Mouse (Mus musculus): ENCODE data around the gene Cracr2b.

Cracr2b gene

GRCm38 (mm10) chr7:141469901-141470636, 9.2 kb downstream of the Cracr2b start:
- no peak for DNase-seq (ENCODE audit: low spot score)

DNA sequence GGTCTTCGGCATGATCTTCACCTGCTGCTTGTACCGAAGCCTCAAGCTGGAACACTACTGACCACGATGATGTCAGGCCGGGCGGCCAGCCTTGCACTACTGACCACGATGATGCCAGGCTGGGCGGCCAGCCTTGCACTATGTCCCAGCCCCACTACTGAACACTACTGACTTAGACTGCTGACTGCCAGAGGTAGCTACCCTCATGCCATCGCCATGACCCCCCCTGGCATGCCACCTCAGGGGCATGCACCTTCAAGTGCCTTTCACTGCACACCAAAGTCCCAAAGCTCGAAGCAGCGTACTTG, 9.7 kb downstream of the Cracr2b start:
- DNase-seq (ENCODE audit: low spot score) = no peak

DNA sequence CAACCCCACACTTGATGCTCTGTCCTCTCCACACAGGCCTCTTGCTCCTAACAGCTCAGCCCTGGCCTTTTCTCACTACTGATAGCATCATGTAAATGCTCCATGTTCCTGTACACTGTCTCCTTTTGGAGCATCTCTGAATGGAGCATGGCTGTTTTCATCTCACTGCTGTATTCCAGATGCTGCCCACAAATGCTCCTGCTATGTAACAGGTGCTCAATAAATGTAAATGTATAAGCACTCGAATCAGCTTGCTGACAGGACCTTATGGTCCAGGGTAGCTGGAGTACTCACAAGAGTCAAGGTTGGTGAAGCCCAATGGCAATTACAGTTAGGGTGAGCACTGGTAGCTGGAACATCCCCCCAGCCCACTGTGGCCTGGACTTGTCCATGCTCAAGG, 10.3 kb downstream of the Cracr2b start:
- no peak for DNase-seq (ENCODE audit: low spot score)

DNA sequence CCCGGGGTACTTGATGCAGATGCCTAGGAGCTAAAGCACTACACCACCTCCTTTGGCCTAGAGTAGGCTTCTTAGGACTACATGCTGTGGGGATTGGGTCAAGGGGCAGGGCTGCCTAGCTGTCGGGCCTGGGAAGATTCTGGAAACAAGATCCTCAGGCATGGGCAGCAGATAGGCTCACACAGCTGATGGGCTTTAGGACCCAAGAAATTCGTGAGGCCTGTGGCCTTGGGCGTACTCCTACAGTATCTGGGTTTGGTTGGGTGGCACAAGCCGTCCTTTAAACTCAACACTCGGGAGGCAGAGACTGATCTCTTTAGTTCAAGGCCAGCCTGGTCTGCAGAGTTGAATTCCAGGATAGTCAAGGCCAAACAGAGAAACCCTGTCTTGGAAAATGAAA, 11.3 kb downstream of the Cracr2b start:
- no peak for DNase-seq (ENCODE audit: low spot score)

GRCm38 (mm10) chr7:141472763-141473162, 11.9 kb downstream of the Cracr2b start:
- no peak for DNase-seq (ENCODE audit: low spot score)

DNA sequence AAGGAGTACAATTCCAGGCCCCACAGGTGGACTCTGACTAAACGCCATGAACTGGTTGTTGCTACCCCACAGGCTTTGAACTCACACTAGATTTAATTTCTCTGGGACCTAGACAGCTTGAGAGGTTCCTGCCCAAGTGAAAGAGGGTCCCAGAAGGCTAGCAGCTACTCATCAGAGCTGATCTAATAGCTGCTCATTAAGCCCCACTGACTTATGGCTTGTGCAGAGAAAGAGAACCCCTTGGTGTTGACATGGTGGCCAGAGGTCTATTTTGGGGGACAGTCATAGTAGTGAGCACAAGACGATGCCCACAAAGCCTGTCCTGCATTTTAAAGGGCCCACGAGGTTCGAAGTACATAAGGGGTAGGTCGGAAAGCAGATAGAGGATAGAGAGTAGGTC, 13.3 kb downstream of the Cracr2b start:
- no peak for DNase-seq (ENCODE audit: low spot score)

- peak; percentile 85 for DNase-seq (ENCODE audit: low spot score)
These were observed 14.3 kb downstream of the Cracr2b start, which contains the start of the genes Polr2l and Tspan4 for GRCm38 (mm10) chr7:141475011-141475804. Polr2l (minus strand) TSS chr7:141475132. Tspan4 (plus strand) TSS chr7:141475240.

DNA sequence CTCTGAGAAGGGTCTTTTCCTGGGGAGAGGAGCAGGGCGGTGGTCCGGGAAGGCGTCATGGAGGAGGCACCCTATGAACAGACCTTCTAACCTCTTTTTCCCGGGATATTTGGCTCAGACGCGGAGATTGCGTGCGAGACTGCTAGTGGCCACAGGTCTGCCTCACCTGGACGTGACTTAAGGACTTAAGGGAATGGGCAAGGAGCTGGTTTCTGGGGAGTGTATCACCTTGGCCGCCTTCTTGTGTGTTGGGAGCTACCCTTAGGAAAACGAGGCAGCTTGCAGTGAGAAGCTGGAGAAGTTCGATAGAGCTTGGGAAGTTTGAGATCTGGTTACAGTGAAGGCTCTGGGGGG, 14.9 kb downstream of the Cracr2b start:
- DNase-seq (ENCODE audit: low spot score) = no peak

GRCm38 (mm10) chr7:141476226-141476980, 15.5 kb downstream of the Cracr2b start:
- peak; percentile 86 for DNase-seq (ENCODE audit: low spot score)

GRCm38 (mm10) chr7:141476981-141477370, 16.1 kb downstream of the Cracr2b start:
- no peak for DNase-seq (ENCODE audit: low spot score)

- DNase-seq (ENCODE audit: low spot score) = no peak
These were observed 16.8 kb downstream of the Cracr2b start for GRCm38 (mm10) chr7:141477578-141478269.

GRCm38 (mm10) chr7:141478270-141478748, 17.4 kb downstream of the Cracr2b start:
- DNase-seq (ENCODE audit: low spot score) = no peak

DNA sequence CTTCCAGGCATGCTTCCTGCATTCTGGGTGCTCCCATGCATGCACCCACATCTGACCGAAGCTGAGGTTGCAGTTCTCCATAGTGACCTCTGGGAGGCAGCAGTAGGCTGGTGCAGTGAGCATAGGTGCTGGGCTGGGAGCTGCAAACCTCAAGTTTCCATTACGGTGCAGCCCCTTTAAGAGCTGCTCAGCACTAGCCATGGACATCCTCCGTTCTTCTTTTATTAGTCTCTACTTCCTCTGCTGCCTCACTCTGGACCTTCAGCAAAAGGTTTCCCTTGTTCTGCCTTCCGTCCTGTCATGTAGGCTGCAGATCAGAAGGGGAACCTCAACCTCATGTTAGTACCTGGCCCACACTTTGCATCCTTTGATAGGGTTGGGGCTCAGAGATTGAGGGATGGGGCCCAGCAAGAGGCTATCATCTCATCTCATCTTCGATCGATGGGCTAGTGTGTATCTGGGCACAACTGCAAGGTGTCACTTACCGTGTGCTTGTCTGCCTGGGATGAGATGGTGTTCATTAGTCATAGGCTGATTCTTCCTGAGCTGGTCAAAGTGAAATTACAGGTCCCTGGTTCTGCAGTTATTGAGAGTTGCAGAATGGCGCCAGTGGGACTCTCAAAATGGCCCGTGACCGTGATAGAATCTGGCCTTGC, 20.1 kb downstream of the Cracr2b start:
- peak; percentile 53 for DNase-seq (ENCODE audit: low spot score)

DNA sequence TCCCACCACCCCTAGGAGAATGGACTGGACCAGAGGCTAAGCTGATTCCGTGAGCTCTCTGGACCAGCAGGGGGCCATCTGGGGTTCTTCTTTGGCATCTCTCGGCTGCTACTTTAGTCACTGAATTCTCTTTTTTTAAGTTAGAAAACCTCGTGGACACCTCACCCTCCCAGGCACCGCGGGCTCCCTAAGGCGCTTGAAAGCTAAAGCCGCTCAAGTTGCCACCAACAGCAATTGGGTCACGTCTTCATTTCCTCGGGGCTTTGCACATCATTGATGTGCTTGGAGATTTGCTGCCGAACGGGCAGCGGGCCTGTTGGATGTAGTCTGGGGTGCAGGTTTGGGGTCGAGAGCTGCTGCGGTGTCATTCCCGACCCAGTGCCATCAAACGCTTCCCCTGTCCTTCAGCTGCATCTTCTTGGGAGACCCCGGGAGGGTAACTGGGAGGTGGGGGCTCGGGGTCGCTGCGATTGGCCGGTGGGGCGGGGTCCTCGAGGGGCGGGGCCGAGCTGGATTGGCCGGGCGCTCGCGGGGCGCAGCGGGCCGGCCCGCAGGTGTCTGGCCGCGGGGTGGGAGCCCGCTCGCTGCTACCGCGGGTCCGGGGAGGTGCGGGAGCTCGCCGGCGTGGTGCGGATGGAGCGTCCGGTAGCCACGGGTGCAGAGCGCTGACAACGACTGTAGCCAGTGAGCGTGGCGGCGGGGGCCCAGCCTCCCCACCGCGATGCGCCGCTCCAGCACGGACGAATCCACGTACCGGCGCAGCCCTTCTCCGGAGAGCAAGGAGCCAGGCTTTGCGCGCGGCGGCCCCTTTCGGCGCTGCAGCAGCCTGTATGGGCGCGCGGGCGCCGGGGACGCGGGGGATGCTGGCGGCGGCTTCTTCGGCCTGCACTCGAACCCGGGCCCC, 20.9 kb downstream of the Cracr2b start:
- DNase-seq (ENCODE audit: low spot score) = no peak

DNA sequence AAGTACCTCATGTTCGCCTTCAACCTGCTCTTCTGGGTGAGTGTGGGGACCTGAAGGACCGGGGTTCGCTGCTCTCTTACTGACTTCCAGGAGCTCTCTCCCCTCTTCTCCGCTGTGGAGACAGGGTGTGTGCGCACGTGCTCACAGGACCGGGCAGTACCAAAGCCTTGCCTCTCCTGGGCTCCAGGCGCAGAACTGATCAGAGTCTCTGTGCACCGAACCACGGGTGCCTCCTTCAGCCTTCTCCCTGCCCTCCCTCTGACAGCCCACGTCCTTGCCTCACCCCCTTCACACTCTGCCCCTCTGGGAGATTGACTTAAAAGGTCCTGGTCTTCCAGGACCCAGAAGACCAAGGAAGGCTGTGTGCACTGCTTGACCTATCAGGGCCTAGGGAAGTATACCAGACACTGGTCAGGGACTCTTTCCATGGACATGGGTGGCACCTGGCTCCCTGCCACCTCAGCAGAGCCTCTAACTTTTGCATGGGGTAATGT, 21.7 kb downstream of the Cracr2b start:
- no peak for DNase-seq (ENCODE audit: low spot score)

GRCm38 (mm10) chr7:141483114-141483653, 22.3 kb downstream of the Cracr2b start:
- DNase-seq (ENCODE audit: low spot score) = no peak

DNA sequence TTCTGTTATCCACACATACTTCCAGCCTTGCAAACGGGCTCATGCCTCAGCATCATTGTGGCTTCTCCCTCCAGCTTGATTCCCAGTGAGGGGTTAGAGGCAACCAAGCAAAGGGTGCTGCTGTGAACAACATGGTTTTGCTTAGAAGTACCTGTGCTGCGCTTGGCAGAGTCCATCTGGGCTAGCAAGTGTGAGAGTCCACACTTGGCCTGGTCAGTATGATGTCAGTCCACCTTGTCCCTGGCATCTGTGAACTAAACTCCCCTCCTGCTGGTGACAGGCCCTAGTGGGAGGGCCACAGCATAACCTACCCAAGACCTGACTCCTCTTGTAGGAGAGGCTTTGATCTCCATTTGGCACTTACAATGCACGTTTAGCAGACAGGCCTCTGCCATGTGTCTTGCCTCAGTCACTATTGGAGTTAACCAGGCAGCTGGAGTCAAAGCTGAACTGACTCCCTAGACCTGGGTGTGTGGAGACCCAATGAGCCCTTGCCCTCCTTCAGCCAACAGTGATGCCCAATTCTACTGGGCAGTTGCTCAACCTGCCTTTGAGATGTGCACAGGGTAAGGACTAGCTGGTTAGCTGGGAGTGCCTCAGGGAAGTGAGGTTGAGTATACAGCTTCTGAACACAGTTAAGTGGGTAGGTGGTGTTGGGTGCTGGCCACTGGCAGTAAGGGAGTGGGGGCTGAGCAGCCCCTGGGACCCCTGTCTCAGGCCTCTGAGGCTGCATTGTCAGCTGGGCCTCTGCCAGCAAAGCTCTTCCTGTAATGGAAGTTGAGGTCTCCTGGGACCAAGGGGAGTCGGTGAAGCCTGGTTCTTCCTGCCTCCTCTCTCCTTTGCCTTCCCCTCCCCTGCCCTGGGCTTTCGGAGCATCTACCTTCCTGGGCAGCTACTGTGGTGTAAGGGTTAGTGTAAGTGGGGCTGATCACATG, 23.6 kb downstream of the Cracr2b start:
- DNase-seq (ENCODE audit: low spot score) = no peak

DNA sequence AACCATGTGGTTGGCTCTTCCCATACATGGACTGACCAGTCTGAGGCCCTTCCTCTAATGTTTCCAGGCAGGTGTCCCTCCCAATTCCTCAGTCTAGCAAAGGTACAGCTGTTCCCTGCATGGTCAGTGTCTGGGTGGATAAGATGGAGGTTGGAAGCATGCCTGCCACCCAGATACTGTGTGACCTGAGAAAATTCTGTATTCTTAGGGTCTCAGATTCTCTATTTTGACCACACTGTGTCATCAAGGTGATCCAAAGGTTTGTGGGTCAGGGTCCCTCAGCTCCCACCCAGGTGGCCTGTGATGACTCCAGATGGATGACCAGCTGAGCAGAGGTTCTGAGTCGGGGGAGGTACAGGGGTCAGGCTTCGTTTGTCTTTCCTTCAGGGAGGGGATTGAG, 24.3 kb downstream of the Cracr2b start:
- no peak for DNase-seq (ENCODE audit: low spot score)

DNA sequence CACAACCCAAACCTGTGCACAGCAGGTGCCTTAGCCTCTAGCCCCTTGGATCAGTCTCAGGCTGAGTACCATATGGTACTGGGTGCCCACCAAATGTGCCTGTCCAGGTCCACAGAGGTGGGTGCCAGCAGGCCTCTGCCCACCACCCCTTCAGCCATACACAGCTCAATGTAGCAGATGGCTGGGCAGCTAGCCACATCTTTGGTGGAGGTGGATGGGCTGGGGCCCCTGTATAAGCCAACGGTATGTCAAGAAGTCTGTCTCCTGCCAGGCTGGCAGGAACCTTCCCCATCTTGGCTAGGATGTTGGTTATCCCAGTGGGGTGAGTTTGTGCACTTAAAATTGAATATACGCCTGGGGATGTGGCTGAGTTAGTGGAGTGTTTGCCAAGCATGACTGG, 24.7 kb downstream of the Cracr2b start:
- no peak for DNase-seq (ENCODE audit: low spot score)

All from urinary bladder, postnatal 14 days (tissue).